Mouse (Mus musculus): ENCODE measurements at regions not wholly inside any gene's neighbourhood (a gene's known extent, or its start where the extent isn't known, plus 50 kb on each side); places are given as distances from the start of the nearest gene placed in this dataset.

DNA sequence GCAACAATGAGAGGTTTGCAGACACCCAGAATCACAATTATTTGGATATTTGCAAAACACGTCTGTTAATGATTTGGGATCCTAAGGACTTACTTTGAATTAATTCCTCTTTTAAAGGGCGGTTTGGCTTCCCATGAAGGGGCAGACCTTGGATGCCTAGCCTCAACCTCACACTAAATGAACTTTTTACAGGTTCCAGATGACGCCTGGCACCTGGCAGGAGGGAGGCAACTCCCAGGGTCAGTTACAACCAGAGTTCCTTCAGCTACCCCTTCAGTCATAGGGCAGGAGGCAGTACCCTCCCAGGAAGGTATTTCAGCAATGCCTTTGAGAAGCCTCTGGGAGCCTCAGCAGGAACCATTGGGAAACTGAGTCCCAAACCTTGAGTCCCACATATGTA, 57.9 kb upstream of the Stx18 start:
- DNase-seq (ENCODE audit: extremely low read depth, low read depth, low spot score): no peak

GRCm38 (mm10) chr5:37976943-37977434, 61.6 kb upstream of the Stx18 start:
- no peak for DNase-seq (ENCODE audit: extremely low read depth, low read depth, low spot score)

DNA sequence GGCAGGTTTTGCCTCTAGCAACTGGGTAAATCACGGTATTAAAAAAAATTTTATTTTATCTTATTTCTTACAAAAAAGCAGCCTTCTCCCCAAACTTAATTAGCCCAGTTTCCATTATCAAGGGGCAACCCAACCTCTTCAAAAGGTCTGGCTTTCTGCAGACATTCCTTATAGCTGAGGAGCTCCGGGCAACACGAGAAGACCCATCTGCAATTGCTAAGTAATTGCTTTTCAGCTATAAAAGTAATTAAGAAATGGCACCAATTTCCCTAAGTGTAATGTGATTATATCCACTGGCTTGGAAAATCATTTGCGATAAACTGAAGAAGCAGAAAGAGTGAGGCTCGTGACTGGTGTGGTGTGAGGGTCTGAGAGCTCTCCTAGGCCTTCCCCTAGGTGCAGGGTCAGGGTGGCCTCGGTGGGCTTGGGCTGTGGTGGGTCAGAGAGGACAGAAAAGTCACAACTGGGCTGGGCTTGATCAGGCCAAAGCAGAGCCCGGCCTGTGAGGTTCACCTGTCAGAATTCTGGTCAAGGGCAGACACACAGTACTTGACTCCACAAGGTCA, 65.5 kb upstream of the Stx18 start:
- no peak for DNase-seq (ENCODE audit: extremely low read depth, low read depth, low spot score)

DNA sequence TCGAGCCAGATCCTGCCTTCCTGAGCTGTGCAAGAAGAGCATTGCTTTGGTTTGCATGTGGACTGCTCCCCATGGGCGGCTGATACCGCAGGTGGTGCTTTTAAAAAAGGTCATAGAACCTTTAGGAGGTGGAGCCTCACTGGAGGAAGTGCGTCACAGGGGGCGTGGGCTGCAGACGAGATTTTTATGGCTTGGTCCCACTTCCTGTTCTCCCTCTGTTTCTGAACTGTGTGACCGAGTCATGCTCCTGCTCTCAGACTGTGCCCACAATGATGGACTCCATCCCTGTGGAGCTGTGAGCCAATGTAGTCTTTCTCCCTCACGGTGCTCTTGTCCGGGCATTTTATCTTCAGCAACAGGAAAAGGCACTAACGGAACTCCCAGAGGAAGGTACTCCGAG, 66.8 kb upstream of the Stx18 start:
- no peak for DNase-seq (ENCODE audit: extremely low read depth, low read depth, low spot score)

DNA sequence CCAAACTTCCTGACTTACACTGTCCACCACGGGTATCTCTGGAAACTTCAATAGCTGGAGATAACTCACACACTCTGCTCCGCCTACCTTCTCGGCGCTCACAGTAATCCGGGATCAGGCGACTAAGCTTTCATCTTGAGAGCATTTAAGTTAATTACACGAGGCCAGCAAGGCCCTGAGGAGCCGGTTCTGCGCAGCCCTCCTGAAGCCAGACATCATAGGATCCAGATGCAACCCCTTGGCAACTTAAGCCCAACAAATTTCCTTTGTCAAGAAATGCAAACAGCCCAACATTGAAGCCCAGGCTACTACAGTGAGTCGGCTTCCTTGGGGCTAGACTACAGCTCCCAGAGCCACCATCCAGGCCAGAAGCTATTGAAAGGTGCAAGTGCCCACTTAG, 69.9 kb upstream of the Stx18 start:
- no peak for DNase-seq (ENCODE audit: extremely low read depth, low read depth, low spot score)

DNA sequence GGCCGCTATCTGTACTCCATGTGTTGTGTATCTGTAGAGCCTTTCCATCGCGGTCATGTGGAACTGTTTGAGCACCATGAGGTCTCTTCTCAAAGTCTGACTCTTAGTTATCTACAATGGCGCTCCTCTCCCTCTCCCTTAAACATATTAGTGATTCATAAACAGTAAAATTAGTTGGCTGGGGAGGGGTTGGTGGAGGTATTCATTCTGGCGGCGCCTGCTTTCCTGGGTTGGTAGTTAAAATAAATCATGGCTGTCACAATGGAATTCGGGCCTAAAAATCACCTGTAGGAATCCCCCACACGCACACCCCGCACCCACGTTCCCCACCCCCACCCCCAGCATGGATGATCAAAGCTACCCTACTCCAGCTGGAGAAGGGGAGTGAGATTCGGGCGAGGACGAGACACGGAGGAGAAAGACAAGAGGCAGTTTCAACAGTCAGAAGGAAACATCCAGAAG, 70.6 kb upstream of the Stx18 start:
- no peak for DNase-seq (ENCODE audit: extremely low read depth, low read depth, low spot score)

DNA sequence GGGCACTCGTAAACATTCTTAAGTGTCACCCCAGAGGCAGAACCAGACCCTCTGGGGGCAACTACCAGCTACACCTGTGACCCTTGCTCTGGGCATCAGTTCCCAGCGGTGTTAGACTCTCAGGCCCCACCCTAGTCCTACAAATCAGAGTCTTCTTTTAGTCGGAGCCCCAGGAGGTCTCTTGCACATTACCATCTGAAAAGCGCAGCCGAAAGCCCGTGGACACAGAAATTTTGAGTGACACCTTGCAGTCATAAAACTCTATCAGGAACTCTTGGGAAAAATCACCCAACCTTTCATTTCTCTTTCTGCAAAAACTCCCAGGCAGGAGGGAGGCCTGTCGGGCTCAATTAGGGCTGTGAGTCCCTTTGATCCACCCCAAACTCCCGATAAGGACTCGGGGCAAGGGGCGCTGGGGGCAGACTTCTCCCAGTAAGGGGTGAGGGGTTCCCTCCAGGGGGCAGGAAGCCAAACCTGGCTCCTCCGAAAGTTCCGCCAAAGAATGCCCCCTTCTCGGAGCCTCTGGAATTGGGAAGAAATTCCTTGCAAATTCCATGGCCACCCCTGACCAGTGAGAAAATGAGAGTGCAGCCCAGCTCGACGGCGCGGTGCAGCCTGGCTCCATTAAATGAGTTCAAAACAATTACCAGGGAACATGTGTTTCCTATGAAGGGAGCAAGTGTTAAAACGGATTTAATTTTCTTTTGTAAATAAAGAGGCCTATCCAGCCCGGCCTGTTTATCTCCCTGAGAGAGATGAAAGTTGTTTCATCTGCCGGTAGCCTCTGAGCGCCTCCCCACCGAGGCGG, 71.2 kb upstream of the Stx18 start:
- no peak for DNase-seq (ENCODE audit: extremely low read depth, low read depth, low spot score)

DNA sequence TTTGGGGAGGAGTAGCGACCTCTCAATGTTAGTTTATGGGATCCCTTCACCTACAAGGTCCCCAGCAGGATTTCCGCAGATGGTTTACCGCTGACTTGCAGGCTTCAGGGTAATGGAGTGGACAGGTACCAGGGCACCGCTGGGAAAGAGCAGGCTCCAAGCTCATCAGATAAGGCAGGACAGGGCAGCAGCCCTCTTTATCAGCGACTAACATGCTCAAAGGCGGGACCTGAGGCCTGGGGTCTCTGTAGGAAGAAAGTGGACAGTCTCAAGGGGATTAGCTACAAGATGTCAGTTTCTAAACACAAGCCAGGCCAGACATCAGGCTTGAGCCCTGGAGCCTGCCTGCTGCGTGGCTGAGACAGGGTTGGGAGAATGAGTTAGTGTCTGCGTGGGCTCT, 74.9 kb upstream of the Stx18 start:
- DNase-seq (ENCODE audit: extremely low read depth, low read depth, low spot score): no peak

GRCm38 (mm10) chr5:37962513-37962912, 76.0 kb upstream of the Stx18 start:
- no peak for DNase-seq (ENCODE audit: extremely low read depth, low read depth, low spot score)

GRCm38 (mm10) chr5:37960216-37960615, 78.3 kb upstream of the Stx18 start:
- DNase-seq (ENCODE audit: extremely low read depth, low read depth, low spot score): no peak

DNA sequence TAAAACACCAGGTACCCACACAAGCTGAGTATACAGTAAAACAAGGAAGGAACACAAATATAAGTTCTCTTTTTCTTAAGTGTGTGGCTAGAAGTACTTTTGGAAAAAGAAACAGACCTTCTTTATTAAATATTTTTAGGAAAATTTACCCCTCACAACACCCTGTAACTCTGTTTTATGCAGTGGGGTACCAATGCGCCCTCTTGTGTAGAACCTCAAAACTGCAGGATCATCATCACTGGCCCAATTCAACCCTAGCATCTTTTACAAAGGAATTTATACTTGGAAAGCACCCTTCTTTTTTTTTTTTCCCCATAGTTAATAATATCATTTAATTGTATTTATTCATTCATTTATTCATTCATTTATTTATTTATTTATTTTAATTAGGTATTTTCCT, 86.4 kb upstream of the Stx18 start:
- DNase-seq (ENCODE audit: extremely low read depth, low read depth, low spot score): no peak

DNA sequence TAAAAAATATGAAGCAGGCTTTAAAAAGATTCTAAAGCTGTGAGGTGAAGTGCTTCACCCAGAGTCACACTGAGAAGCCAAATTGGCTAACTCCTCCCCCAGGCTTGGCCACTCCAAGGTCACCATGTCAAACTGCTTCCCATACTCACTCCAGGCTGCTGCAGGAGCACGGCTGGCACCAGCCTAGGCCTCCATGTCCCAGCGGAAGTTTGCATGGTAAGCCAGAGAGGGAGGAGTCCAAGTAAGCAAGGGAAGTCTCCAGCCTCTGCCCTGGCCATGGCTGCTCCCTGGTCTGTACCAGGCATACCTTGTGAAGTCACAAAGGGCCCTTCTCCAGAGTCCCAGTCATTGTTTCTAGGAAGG, 105.8 kb upstream of the Stx18 start:
- no peak for DNase-seq (ENCODE audit: extremely low read depth, low read depth, low spot score)

- no peak for DNase-seq (ENCODE audit: extremely low read depth, low read depth, low spot score)
These were observed 106.3 kb upstream of the Stx18 start for GRCm38 (mm10) chr5:37932086-37932759.

DNA sequence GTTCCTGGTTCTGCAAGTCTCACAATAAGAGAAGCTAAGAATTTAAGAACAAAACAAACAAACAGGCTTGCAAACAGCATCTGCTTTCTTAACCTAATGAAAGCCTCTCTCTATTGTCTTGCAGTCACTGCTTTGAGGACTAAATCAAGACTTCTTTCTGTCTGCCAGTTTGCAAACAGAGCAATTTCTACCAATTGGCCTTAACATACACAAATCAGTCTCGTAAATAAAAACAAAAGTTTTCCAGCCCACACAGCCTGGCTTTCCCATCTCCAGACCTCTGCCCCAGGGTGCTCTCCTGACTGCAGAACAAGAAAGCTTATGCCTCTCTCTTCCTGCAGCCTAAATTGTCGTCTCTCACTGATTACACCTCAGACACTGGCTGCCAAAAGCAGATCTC, 96.1 kb upstream of the Msx1 start:
- no peak for DNase-seq (ENCODE audit: extremely low read depth, low read depth, low spot score)

- no peak for DNase-seq (ENCODE audit: extremely low read depth, low read depth, low spot score)
These were observed 94.7 kb upstream of the Msx1 start for GRCm38 (mm10) chr5:37919102-37919501.

DNA sequence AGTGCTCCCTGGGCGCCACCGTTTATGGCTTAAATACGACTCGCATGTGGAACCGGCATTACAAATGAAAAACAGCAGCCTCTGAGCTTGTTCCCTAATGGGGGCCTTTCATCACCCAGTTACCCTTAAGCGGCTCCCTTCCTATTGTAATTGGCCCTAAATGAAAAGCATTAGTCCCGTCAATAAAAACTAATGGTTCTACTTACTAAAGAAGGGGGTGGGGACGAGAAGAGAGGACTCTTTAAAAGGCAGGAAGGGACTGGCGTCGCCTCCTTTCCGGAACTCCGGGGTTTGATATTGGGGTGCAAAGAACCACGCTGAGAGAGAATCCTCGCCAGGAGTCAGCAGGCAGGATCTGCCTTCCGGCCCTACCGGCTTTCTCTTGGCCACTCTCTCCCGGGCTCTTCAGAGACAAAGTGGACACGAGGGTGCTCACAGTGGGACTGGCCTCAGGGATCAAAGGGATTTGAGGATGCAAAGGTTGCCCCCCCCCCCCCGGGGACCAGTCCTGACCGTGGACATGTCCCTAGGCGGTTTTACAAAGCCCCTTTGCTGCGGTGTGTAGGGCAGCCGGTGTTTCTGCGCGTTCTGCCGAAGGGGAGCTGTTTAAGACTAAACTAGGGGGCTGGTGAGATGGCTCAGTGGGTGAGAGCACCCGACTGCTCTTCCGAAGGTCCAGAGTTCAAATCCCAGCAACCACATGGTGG, 93.8 kb upstream of the Msx1 start:
- no peak for DNase-seq (ENCODE audit: extremely low read depth, low read depth, low spot score)

DNA sequence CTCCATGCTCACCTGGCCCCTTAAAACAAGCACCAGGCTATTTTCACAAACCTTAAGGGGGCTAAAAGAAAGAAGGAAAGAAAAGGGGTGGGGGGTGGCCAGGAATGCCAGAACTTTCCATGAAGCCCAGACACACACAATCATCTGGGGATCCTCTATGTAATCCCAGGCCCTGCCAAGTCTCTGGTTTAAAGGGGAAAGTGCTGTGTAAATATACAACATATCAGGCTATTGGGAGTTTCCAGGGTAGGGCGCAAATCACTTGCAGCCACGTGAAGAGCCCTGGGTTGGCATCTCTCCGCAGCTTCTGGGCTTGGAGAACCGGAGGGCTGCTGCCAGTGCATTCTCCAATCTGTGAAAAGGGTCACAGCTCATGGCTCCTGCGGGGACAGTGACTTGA, 92.8 kb upstream of the Msx1 start:
- DNase-seq (ENCODE audit: extremely low read depth, low read depth, low spot score): no peak

GRCm38 (mm10) chr5:37904683-37905352, 80.4 kb upstream of the Msx1 start:
- no peak for DNase-seq (ENCODE audit: extremely low read depth, low read depth, low spot score)

GRCm38 (mm10) chr5:37903861-37904260, 79.5 kb upstream of the Msx1 start:
- DNase-seq (ENCODE audit: extremely low read depth, low read depth, low spot score): no peak

- DNase-seq (ENCODE audit: extremely low read depth, low read depth, low spot score): no peak
These were observed 78.4 kb upstream of the Msx1 start for GRCm38 (mm10) chr5:37902741-37903140.

DNA sequence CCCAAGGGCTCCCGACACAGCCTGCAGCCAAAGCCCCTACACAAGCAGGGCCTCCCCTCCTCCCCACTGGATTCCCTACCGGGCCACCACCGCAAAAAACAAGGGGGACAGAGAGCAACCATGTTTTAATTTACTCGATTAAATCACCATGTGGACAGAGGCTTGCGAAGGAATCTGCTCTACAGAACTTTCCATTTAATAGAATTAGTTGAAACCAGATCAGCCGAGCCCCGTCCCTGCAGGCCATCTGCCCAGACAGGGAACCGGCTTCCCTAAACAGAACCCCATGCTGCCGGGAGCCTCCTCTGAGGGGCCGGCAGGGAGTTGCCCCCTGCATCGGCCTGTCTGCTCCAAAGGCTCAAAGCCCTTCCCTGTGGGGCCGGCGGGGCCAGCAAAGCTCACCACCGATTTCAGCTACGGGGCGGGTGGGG, 77.5 kb upstream of the Msx1 start:
- DNase-seq (ENCODE audit: extremely low read depth, low read depth, low spot score): no peak
